Mouse (Mus musculus) cerebral cortex, adult 2 months (tissue): Measurements from ENCODE around the gene Selplg.

Experiments used
- WGBS: fragments of 180-500 bp; shearing (Covaris S2); methylation state at CpG from one replicate; pipeline ENCODE4 v1.1.7; 2018; 5-methylcytosine and 5-hydroxymethylcytosine counted together

Gene Selplg

DNA sequence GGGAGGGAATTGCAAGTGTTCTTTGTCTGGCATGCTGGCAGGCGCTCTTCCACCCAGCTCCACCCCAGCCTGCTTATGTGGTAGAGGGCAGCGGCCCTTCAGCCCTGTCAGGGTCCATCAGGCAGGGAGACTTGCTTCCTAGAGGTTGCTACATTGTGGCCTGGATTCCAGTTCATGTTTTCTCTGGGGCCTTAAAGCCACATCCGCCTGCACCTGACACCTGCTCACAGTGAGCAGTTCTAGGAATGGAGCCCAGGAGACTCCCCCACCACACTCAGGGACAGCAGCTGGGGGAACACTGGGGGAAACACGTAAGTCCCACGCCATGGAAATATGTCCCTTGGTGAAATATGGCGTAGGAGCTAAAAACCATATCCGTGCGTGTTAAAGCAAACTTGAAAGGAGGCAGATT is at the start of gene Selplg:
Gene Selplg (minus strand): TSS at position 155 of the 412 bp plus-strand sequence.
- 39% methylated on average over 8 of the region's 8 CpGs for WGBS

DNA sequence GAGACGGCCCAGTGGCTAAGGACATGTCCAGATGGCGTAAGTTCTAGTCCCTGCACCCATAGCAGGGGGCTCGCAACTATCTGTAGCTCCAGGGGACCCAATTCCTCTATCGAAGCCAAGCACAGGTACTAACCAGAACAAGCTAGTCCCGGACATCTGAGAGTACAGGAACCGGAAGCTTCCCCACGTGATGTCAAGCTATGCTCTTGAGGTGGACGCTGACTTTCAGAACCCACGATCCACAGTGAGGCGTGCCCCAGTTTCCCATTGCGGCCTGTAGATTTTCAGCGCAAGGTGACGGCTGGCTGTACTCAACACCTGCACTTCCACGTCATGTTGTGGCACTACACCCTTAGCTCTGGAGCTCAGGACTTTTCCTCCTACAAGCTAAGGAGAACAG is 48.7 kb upstream of the Selplg start:
- 85% methylated on average over 14 of the region's 14 CpGs for WGBS

DNA sequence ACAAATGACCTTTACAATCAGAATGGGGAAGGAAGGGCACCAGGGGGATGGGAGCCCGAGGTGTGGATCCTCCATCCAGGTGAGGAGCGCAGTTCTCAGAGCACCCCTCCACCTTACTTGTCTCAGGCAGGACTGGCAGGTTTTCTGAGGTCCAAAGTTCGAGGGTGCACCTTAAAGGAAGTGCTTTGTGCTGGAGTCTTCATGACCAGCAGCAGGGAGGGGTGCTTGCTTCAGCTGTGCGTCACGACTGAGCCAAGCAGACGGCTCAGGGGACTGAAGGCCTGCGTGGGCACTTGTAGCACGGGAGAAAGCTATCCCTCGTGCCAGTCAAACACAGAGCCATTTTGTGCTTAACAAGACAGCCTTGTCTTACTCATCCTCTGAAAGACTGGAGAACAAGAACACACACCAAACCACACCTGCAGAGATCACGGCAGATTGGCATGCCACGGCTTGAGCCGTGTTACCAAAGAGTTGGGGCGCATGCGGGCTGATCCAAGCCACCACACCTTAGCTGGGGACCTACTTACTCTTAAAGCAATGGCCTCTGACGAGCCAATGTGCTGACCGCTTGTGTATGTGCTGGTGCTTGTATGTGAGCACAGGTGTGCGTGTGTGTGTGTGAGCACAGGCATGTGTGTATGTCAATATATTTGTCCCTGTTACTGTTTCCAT is 46.6 kb upstream of the Selplg start:
- 73% methylated on average over 17 of the region's 17 CpGs for WGBS

DNA sequence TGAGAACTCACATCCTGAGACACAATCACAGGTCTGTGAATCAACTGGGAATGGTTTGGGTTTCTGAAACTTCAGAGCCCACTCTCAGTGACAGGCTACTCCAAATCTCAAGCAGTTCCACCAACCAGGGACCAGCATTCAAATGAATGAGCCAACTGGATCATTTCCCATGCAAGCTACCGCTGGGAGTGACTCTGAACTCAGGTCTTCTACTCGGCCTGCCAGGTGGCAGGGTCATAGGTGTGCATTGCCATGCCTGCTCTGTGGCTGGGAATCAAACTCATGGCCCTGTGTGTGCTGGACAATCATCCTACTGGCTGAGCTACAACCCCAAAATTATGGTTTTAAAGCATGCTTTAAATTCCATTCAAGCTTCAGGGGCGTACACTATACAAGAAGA is 45.1 kb upstream of the Selplg start:
- 73% methylated on average over 3 of the region's 3 CpGs for WGBS

GRCm38 (mm10) chr5:113876176-113876575 is 43.7 kb upstream of the Selplg start:
- 89% methylated on average over 7 of the region's 7 CpGs for WGBS

- 95% methylated on average over 4 of the region's 4 CpGs for WGBS
Observed at GRCm38 (mm10) chr5:113875625-113876024, 43.2 kb upstream of the Selplg start.

DNA sequence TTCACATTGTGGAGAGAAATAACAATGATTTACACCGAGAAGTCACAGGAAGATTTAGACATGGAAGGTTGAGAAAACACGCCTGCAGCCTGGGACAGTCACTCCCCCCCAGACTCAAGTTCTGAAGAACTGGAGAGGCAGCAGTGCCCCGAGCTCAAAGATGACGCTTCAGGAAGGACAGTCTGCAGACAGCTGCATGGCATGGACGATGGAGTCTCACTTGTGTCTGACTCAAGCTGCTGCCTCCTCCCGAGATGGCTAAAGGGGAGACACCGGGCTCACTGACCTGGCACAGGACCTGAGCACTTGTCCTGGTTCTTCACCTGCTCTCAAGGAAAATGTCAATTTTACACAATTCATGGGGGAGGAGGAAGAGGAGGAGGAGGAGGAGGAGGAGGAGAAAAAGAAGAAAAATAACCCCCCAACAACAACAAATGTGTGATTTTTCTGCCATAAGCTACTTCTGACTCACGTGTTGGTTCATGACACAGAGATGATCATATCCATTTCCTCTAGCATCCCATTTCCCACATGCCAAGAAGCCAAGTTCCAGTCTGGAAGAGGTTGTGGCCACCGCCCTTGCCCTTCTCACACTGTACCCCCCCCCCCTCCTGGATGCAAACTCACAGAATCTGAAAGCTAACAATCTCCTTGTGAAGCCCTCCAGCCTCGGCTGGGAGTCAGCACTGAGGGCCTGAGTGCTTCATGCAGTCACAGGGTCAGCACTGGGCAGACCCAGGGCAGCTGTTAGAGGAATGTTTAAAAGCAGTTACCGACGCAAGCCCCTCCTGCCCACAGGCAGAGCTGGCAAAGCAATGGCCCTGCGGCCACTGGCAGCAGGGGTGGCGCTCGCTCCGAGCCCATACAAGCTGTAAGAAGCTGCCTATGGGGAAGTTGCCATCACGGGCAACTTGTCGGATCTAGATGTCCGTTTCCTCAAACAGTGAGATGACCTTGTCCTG is 41.9 kb upstream of the Selplg start:
- 74% methylated on average over 19 of the region's 19 CpGs for WGBS

DNA sequence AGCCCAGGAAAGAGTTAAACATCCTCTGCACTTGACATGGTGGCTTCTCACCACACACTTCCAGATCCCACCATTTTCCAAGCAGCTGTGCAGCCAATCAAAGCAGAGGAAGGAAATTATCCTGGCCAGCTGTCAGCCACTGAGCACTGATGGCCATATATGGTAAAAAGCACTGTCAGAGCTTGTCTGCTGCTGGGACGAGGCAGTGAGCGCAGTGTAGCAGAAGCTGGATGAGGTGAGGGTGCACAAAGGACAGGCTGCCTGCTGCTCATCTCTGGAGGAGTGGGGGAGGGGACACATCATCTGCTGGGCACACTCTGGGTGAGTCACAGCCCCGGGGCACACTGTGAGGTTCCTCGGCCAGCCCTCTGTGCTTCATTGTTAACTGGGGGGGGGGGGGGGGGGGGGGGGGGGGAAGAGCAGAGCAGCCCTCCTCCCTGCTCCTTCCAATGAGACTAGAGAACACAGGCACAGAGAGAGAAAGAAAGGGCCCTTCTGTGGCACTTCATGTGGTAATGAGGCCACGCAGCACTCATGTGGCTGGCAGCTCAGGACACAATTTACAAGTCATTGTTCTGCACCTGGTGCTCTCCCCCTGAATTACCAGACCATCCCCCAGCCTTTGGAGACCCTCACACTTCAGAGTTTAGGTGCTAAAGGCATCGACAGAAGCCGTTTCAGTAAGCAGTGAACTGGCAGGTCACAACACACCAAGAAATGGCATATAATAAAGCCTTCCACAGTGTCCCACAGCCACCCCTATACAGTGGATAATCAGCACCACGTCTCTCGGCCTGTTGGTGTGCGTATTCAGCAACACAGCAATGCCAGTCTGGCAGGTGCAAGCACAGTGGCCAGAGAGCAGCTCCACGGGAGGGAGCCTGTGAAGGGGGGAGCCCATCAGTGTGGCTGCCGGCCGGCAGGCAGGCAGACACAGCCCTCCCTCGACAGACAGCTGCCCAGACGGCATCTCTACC is 40.8 kb upstream of the Selplg start:
- WGBS, result 31% methylated on average over 14 of the region's 15 CpGs

GRCm38 (mm10) chr5:113871903-113872548 is 39.6 kb upstream of the Selplg start:
- WGBS, result 63% methylated on average over 7 of the region's 7 CpGs

DNA sequence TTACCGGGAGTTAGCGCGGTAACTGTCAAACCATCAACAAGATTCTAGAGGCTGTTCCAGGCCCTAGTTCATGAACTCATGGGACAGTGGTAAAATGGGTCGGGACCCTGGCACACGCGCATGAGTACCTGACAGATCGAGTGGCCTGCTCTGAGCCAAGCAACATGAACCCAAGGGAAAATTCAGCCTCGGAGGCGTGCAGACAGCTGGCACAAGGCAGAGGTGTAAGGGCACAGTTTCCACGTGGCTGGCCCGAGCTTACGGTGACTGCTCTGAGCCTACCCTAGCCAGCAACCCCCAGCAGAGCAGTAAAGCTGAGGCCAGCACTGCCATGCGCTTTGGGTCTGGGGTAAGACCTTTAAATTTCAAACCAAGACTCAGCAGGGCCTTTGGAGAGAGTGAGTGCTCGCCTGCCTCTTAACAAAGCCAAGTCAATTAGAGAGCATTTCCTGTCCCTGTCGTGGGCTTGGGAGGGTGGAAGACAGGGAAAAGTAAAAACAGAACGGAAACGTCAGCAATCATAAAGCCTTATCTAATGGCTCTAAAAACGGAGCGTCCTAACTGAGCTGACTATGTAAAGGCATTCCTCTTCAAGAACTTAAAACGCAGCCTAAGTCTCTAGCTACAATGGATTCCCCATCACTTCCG is 38.1 kb upstream of the Selplg start:
- WGBS, result 57% methylated on average over 21 of the region's 21 CpGs

GRCm38 (mm10) chr5:113869132-113869531 is 36.7 kb upstream of the Selplg start:
- WGBS, result 55% methylated on average over 11 of the region's 11 CpGs

DNA sequence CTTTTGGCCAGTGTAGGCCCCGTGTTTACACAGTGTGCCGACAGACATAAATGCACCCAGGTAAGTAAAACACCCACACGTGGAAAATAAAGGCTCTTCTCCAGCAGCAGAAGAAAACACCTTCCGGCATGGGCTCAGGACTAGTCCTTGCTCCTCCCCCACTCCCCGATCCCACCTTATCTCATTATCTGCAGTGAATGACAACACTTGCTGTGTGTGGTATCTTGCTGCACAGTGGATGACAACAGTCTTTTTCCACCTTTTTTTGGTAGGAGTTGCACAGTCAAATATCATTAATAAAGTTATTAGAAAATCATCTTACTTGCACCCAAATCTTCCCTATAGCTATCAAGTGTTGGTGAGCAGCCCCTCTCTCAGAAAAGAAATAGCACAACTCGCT is 32.5 kb upstream of the Selplg start:
- WGBS, result 83% methylated on average over 6 of the region's 6 CpGs

GRCm38 (mm10) chr5:113863994-113864393 is 31.6 kb upstream of the Selplg start:
- 93% methylated on average over 12 of the region's 12 CpGs for WGBS

- 51% methylated on average over 4 of the region's 4 CpGs for WGBS
Observed at GRCm38 (mm10) chr5:113862418-113862817, 30.0 kb upstream of the Selplg start.

- WGBS, result 95% methylated on average over 8 of the region's 8 CpGs
Observed at GRCm38 (mm10) chr5:113861294-113861693, 28.9 kb upstream of the Selplg start.

DNA sequence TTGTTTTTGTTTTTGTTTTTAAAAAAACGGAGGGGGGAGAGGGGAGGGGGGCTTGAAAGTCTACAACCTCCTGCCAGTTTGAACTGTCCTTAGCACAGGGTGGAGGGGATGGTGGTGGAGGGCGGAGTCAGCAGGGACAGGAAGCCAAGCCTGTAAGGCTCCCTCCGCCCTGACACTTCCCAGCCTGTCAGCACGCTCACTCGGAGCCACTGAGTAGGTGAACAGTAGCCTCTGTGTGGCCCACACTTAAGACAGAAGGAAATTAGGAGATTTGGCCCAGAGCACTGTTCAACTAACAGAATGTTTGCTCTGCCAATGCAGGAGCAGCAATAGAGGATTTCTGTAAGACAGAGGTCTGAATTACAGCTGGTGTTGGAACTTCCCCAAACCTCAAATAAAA is 26.5 kb upstream of the Selplg start:
- WGBS, result 46% methylated on average over 5 of the region's 5 CpGs

- WGBS, result 74% methylated on average over 10 of the region's 10 CpGs
Observed at GRCm38 (mm10) chr5:113858550-113858949, 26.1 kb upstream of the Selplg start.

GRCm38 (mm10) chr5:113857631-113858030 is 25.2 kb upstream of the Selplg start:
- WGBS, result 69% methylated on average over 8 of the region's 8 CpGs

DNA sequence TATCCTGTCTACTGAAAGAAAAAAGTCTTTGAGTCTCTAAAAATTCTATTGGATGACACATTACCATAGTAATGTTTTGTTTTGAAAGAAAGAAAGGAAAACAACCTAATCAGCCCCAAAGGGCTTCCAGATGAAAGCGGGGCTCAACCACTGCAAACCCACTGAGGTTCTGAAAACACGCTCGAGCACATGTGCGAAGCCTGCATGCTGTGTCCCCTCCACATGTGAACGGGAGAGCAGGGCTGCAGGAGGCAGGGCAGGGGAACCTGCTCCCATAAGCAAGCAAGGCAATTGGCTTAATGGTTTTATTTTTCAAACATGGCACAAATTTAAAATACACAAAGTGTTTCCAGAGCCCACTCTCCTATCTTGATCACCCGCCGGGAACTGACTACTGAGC is 24.2 kb upstream of the Selplg start:
- WGBS, result 82% methylated on average over 7 of the region's 7 CpGs

- 58% methylated on average over 3 of the region's 3 CpGs for WGBS
Observed at GRCm38 (mm10) chr5:113855696-113856095, 23.3 kb upstream of the Selplg start.

- 88% methylated on average over 10 of the region's 10 CpGs for WGBS
Observed at GRCm38 (mm10) chr5:113855117-113855516, 22.7 kb upstream of the Selplg start.
